Mouse (Mus musculus) midbrain, postnatal 0 days (tissue): ENCODE data around the gene Eefsec. TPM values are rescaled to one million over a fixed set of nuclear protein-coding genes. Genes with fewer than 3 reads are reported as not detected.

Experiments
- ATAC-seq: fragments of 200-750 bp; cut with Nextera tagmentation; 2 replicates; pipeline ENCODE4 v1.8.0; 2017; ENCODE audit warnings: moderate number of reproducible peaks, mild to moderate bottlenecking, moderate TSS enrichment, moderate library complexity; ENCODE audit not compliant: low FRiP score
- DNase-seq: peaks from one replicate; pipeline ENCODE4 v3.0.0-alpha.2; 2015; ENCODE audit warnings: low spot score
- H3K27ac ChIP-seq: fragments of 300-500 bp; sonication (generic); 2 replicates; pipeline ENCODE4 v1.5.1; 2014; ENCODE audit warnings: low read depth, mild to moderate bottlenecking, low read length, mixed read lengths
- H3K27me3 ChIP-seq: fragments of 300-500 bp; sonication (generic); 2 replicates; pipeline ENCODE4 v1.6.1; 2014; ENCODE audit warnings: low read length, control low read depth, mixed read lengths; ENCODE audit not compliant: insufficient read depth
- H3K36me3 ChIP-seq: fragments of 300-500 bp; sonication (generic); 2 replicates; pipeline ENCODE4 v1.6.1; 2014; ENCODE audit warnings: low read length, control low read depth, mixed read lengths; ENCODE audit not compliant: insufficient read depth
- H3K4me1 ChIP-seq: fragments of 300-500 bp; sonication (generic); 2 replicates; pipeline ENCODE4 v1.6.1; 2014; ENCODE audit warnings: mild to moderate bottlenecking, control low read depth, antibody characterized with exemption, low read length, mixed read lengths; ENCODE audit not compliant: insufficient read depth
- H3K4me2 ChIP-seq: fragments of 300-500 bp; sonication (generic); 2 replicates; pipeline ENCODE4 v1.6.1; 2014; ENCODE audit warnings: low read depth, mild to moderate bottlenecking, low read length, mixed read lengths; ENCODE audit not compliant: poor library complexity, severe bottlenecking
- H3K4me3 ChIP-seq: fragments of 300-500 bp; sonication (generic); 2 replicates; pipeline ENCODE4 v1.5.1; 2014; ENCODE audit warnings: low read depth, mild to moderate bottlenecking, low read length, moderate library complexity
- H3K9ac ChIP-seq: fragments of 300-500 bp; sonication (generic); replicated peaks from 2 replicates; pipeline ENCODE4 v1.6.1; 2014; ENCODE audit warnings: mild to moderate bottlenecking, low read length, moderate library complexity, mixed read lengths; ENCODE audit not compliant: poor library complexity, severe bottlenecking
- H3K9me3 ChIP-seq: fragments of 300-500 bp; sonication (generic); 2 replicates; pipeline ENCODE4 v1.6.1; 2016; ENCODE audit warnings: low read length, control low read depth
- CTCF ChIP-seq: IDR thresholded peaks from 2 replicates; pipeline ENCODE4 v1.5.1; 2016; ENCODE audit warnings: antibody characterized with exemption, mild to moderate bottlenecking
- WGBS: fragments of 180-500 bp; shearing (Covaris S2); extraction: QIAGEN DNeasy Blood & Tissue Kit; methylation state at CpG from one replicate; pipeline ENCODE4 v1.1.7; 2014; 5-methylcytosine and 5-hydroxymethylcytosine counted together
- polyA plus RNA-seq: library from polyadenylated mRNA; unstranded; fragments of >200 nt; fragmentation: Nextera tagmentation; extraction: Ambion mirVana; gene quantifications from 2 replicates; pipeline ENCODE4 v1.2.1, GENCODE M21; 2015
- total RNA-seq: library from RNA; depleted of rRNA; stranded (reverse); fragments of >200 nt; gene quantifications from 2 replicates; pipeline ENCODE4 v1.2.3, GENCODE M21; 2014

The Eefsec gene
- total and polyA plus RNA-seq, 2 experiments from 2014 or later = 24.4 to 26.8 TPM

DNA sequence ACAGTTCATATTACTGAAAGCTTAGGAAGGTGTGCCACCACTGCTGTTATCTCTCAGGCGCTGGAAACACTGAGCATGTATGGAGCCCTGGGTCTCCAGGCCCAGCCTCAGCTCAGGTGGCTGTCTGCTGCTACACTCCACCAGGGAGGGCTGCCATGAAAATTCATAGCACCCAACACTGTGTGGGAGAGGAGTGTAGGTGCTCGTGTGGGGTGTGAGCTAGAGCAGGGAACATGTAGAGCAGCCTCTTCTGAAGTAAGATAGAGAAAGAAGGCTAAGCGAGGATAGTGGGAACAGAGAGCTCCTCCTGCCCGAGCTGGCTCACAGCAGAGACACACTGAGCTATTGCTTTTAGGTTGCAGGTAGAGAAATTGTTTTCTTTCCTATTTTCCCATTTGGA is 170.1 kb downstream of the Eefsec start:
- no peaks in the 10 kb centered on the region for H3K9me3 ChIP-seq
- no peaks in the 10 kb centered on the region for H3K27me3 ChIP-seq
- DNase-seq = no peak
- no peak for ATAC-seq
- no peak for TF ChIP-seq CTCF
- H3K9ac ChIP-seq = no peak overlapping the region
- no peaks in the 10 kb centered on the region for H3K4me1 ChIP-seq
- H3K36me3 ChIP-seq = no peaks in the 10 kb centered on the region
- H3K4me2 ChIP-seq = no peak overlapping the region
- no peak overlapping the region for H3K27ac ChIP-seq
- H3K4me3 ChIP-seq = no peak overlapping the region
- 92% methylated on average over 4 of the region's 4 CpGs for WGBS

DNA sequence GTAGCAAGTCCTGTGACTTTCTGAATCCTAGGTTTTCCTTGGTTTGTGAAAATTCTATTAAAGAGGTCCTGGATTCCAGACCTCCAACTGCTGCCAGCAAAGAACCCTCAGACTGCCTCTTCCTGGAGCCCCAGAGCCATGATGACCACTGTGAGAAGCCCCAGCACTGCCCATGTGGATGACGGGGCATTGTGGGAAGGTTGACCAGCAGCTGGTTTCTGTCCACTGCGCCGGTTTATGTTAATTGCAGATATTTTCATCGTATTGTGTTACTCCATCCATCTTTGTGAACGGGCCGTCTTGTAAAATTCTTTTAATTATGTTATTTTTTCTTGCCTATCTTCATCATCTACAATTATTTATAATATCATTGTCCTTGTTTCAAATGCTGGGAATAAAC is 171.7 kb downstream of the Eefsec start:
- 94% methylated on average over 6 of the region's 6 CpGs for WGBS
- Histone ChIP-seq H3K4me1 (no peaks in the 10 kb centered on the region), H3K9ac (no peak overlapping the region), H3K36me3 (no peaks in the 10 kb centered on the region), H3K9me3 (no peaks in the 10 kb centered on the region), H3K4me2 (no peak overlapping the region), H3K27me3 (no peaks in the 10 kb centered on the region), H3K27ac (no peak overlapping the region), H3K4me3 (no peak overlapping the region)
- no peak for ATAC-seq
- no peak for TF ChIP-seq CTCF
- no peak for DNase-seq

DNA sequence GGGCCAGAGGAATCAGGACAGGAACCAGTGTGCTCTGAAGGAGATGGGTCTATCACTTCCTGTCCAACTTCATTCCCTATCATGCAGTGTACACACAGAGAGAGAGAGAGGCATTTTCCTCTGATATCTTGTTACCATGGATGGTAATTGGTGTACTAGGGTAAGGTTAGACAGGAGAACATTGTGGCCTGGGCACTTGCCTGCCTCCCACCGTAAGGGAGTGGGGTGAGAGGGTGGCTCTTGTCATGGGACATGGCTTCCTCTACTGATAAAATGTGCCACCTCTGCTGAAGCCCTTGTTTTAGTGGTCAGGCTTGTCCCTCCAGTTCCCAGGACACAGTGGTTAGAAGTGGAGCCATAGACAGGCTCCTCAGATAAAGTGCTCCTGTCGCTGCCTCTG is 178.4 kb downstream of the Eefsec start:
- 85% methylated on average over 2 of the region's 2 CpGs for WGBS
- H3K4me2 ChIP-seq = no peak overlapping the region
- H3K27ac ChIP-seq = no peak overlapping the region
- no peaks in the 10 kb centered on the region for H3K9me3 ChIP-seq
- no peaks in the 10 kb centered on the region for H3K4me1 ChIP-seq
- H3K9ac ChIP-seq = no peak overlapping the region
- H3K27me3 ChIP-seq = no peaks in the 10 kb centered on the region
- H3K36me3 ChIP-seq = no peaks in the 10 kb centered on the region
- no peak for ATAC-seq
- no peak for DNase-seq
- TF ChIP-seq CTCF = no peak
- no peak overlapping the region for H3K4me3 ChIP-seq

DNA sequence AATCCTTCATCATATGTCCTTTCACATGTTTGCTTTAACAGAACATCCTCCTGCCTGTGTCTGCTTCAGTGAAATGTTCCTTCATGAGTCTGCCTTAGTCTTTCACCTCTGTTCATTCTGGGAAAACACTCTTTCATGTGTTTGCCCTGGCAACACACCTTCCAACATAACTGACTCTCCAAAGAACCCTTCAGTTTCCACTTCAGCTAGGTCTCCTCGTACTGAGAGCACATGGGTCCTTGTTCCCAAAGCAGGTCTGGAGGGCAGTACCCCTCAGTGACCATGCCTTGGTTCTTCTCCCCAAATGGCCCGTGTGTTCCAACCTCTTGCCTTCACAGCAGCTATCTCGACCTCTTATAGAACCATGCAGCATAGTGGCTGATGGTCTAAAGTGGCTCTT is 179.3 kb downstream of the Eefsec start:
- H3K9ac ChIP-seq = no peak overlapping the region
- no peaks in the 10 kb centered on the region for H3K36me3 ChIP-seq
- H3K27ac ChIP-seq = no peak overlapping the region
- DNase-seq = no peak
- H3K27me3 ChIP-seq = no peaks in the 10 kb centered on the region
- H3K9me3 ChIP-seq = no peaks in the 10 kb centered on the region
- no peak overlapping the region for H3K4me2 ChIP-seq
- H3K4me3 ChIP-seq = no peak overlapping the region
- no peak for TF ChIP-seq CTCF
- whole genome bisulfite sequencing = 91% methylated on average over 3 of the region's 3 CpGs
- ATAC-seq = no peak
- no peaks in the 10 kb centered on the region for H3K4me1 ChIP-seq

DNA sequence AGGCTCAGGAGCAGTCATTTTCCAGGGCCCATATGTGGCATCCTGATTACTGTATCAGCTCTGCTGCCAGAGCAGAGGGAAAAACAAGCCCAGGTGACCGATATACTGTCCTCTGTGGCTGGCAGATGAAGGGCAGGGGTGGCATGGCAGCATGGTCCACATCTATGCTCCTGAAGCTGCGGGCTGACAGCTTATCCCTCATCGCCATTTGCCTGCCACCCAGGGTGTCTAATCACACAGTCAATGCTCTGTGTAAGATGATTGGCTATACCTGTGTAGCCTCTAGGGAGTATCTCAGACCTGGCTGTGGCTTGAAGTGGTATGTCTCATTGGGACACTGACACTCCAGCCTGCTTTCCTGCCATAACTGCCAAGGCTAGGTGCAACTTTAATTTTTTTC is 180.3 kb downstream of the Eefsec start:
- 76% methylated on average over 3 of the region's 3 CpGs for WGBS
- no peak for TF ChIP-seq CTCF
- no peak overlapping the region for H3K4me2 ChIP-seq
- H3K9me3 ChIP-seq = no peaks in the 10 kb centered on the region
- H3K4me1 ChIP-seq = no peaks in the 10 kb centered on the region
- no peaks in the 10 kb centered on the region for H3K36me3 ChIP-seq
- no peak overlapping the region for H3K9ac ChIP-seq
- H3K27ac ChIP-seq = no peak overlapping the region
- DNase-seq = no peak
- ATAC-seq = no peak
- no peak overlapping the region for H3K4me3 ChIP-seq
- H3K27me3 ChIP-seq = no peaks in the 10 kb centered on the region

DNA sequence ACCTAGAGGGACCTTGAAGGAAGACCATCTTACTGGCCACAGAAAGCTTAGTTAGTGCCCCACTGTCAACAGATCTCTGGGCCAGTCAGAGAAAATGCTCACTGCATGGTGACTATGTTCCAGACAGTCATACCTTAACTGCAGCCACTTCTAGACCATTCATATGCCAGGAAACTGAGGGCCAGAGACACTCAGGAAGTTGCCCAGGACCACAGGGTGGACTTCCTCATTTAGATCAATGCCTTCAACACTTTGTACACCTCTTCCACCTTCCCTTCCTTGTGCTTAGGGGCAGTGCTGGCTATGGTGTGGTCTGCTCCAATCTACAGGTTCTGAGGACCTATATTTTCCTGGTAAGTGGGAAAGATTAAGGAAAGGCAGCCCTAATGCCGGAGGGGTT is 181.0 kb downstream of the Eefsec start:
- no peak for ATAC-seq
- Histone ChIP-seq H3K9me3 (no peaks in the 10 kb centered on the region), H3K9ac (no peak overlapping the region), H3K4me2 (no peak overlapping the region), H3K27me3 (no peaks in the 10 kb centered on the region), H3K36me3 (no peaks in the 10 kb centered on the region), H3K4me1 (no peaks in the 10 kb centered on the region), H3K4me3 (no peak overlapping the region), H3K27ac (no peak overlapping the region)
- 96% methylated on average over 1 of the region's 1 CpGs for WGBS
- DNase-seq = no peak
- TF ChIP-seq CTCF = no peak
